Mouse (Mus musculus) midbrain, embryonic 12.5 days (tissue): ENCODE measurements at regions not wholly inside any gene's neighbourhood (a gene's known extent, or its start where the extent isn't known, plus 50 kb on each side); places are given as distances from the start of the nearest gene placed in this dataset.

ENCODE experiments used
- ATAC-seq: fragments of 200-750 bp; cut with Nextera tagmentation; 2 replicates; pipeline ENCODE4 v1.8.0; 2017; ENCODE audit warnings: low read depth, moderate TSS enrichment, moderate library complexity; ENCODE audit not compliant: low FRiP score
- H3K27ac ChIP-seq: fragments of 300-500 bp; sonication (generic); replicated peaks from 2 replicates; pipeline ENCODE4 v1.5.1; 2016; ENCODE audit warnings: mild to moderate bottlenecking
- H3K27me3 ChIP-seq: fragments of 300-500 bp; sonication (generic); 2 replicates; pipeline ENCODE4 v1.6.1; 2016; ENCODE audit warnings: mild to moderate bottlenecking
- H3K36me3 ChIP-seq: fragments of 300-500 bp; sonication (generic); 2 replicates; pipeline ENCODE4 v1.6.1; 2016
- H3K4me1 ChIP-seq: fragments of 300-500 bp; sonication (generic); 2 replicates; pipeline ENCODE4 v1.6.1; 2016
- H3K4me2 ChIP-seq: fragments of 300-500 bp; sonication (generic); replicated peaks from 2 replicates; pipeline ENCODE4 v1.6.1; 2016; ENCODE audit warnings: mild to moderate bottlenecking, moderate library complexity
- H3K4me3 ChIP-seq: fragments of 300-500 bp; sonication (generic); 2 replicates; pipeline ENCODE4 v1.5.1; 2016; ENCODE audit warnings: mild to moderate bottlenecking
- H3K9ac ChIP-seq: fragments of 300-500 bp; sonication (generic); replicated peaks from 2 replicates; pipeline ENCODE4 v1.6.1; 2016; ENCODE audit warnings: mild to moderate bottlenecking, moderate library complexity
- H3K9me3 ChIP-seq: fragments of 300-500 bp; sonication (generic); 2 replicates; pipeline ENCODE4 v1.6.1; 2016; ENCODE audit warnings: mild to moderate bottlenecking
- WGBS: fragments of 180-500 bp; shearing (Covaris S2); methylation state at CpG from one replicate; pipeline ENCODE4 v1.1.7; 2016; 5-methylcytosine and 5-hydroxymethylcytosine counted together

DNA sequence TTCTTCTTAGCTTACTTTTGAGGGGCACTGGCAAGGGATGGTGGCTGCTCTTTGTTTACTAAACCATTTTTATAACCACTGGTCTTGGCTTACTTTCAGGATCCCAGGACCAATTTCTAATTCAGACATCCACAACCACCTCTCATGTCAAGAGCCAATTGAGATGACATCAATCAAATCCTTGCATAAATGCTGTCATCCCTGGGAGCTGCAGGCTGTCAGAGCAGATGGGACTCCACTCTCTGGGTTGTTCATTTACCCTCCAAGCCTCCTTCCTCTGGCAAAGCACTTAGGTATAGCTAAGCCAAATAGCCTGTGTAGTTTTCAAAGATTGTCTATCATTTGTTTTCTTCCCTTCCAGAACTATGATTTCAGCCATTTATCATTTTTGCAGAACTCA lies 385.0 kb upstream of the Lrrc7 start:
- Histone ChIP-seq H3K9me3 (peaks cover 5% of the 10 kb centered on the region; the same call in 1 of the 2 replicates), H3K4me1 (no peaks in the 10 kb centered on the region), H3K27me3 (no peaks in the 10 kb centered on the region), H3K4me2 (no peak overlapping the region), H3K9ac (no peak overlapping the region), H3K27ac (no peak overlapping the region), H3K4me3 (no peak overlapping the region), H3K36me3 (no peaks in the 10 kb centered on the region)
- no peak for ATAC-seq

DNA sequence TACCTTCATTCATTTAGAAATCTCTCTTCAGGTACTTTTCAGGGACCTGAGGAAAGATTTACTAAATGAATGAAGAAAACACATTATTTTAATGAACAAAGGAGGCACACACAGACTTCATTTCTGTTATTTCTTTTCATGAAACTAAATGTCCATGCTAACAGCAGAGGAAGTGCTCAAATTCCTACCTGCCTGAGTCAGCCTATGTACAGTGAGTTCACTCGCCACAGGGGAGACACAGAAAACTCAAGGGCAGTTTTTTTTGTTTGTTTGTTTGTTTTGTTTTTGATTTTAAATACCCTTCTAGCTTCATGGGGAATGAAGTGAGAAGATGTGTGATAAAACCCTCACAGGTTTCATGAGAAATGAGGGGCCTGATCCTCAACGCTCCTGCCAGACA lies 343.1 kb upstream of the Lrrc7 start:
- no peak overlapping the region for H3K9ac ChIP-seq

DNA sequence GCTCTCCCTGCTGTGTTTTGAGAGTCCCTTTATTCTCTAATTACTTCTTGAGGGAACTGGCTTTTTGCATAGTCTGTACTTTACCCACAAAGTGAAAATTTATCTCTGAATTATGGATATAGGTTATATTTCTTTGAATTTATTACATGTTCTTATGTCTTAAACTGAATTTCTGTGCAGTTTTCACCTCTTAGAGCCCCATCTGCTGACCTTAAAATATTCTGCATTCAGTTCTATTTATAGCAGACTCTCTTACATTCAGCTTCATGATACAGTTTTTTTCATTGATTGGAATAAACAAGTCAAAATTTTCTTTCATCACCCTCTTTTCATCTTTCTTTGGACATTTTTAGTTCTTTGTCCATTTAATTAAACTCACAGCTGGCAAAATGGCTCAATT lies 337.4 kb upstream of the Lrrc7 start:
- ATAC-seq = no peak
- H3K27me3 ChIP-seq = no peaks in the 10 kb centered on the region
- no peaks in the 10 kb centered on the region for H3K36me3 ChIP-seq
- H3K4me2 ChIP-seq = no peak overlapping the region
- H3K4me3 ChIP-seq = no peak overlapping the region
- H3K9me3 ChIP-seq = no peaks in the 10 kb centered on the region
- no peaks in the 10 kb centered on the region for H3K4me1 ChIP-seq
- no peak overlapping the region for H3K27ac ChIP-seq
- H3K9ac ChIP-seq = no peak overlapping the region

More for the DNA sequence above, 343.1 kb upstream of the Lrrc7 start:
- WGBS = 74% methylated on average over 2 of the region's 2 CpGs
- no peaks in the 10 kb centered on the region for H3K9me3 ChIP-seq
- no peaks in the 10 kb centered on the region for H3K27me3 ChIP-seq
- H3K27ac ChIP-seq = no peak overlapping the region
- no peak overlapping the region for H3K4me3 ChIP-seq
- H3K36me3 ChIP-seq = no peaks in the 10 kb centered on the region
- ATAC-seq = no peak
- no peaks in the 10 kb centered on the region for H3K4me1 ChIP-seq
- H3K4me2 ChIP-seq = no peak overlapping the region

DNA sequence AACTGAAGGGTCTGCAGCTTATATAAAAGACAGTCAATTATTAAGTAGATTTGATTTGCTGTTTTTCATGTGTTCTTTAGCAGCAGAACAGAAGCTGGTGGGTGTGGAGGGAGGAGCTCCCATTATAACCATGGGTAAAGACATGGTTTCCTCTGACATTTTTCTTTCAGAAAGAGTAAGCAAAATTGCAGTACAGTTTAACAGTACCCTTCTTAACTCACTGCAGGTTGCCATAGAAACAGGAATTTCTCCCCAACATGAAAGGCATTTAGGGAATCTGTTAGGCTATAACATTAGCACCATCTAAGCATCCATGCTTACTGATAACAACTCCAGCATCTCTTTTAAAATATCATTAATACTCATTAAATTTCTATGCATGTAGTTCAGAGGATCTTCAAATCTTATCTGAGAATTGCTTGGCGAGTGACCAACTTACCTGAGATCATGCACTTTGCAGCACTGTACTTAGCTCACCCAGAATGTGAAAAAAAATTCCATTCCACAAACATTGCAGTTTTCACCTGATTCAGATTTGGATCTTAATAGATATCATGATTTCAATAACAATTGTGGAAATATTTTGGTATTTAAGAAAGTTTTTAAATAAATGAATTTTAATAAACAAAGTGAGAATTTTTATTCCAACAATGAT lies 324.8 kb upstream of the Lrrc7 start:
- Histone ChIP-seq H3K4me1 (no peaks in the 10 kb centered on the region), H3K27ac (no peak overlapping the region), H3K36me3 (no peaks in the 10 kb centered on the region), H3K9ac (no peak overlapping the region), H3K27me3 (no peaks in the 10 kb centered on the region), H3K9me3 (no peaks in the 10 kb centered on the region), H3K4me3 (no peak overlapping the region), H3K4me2 (no peak overlapping the region)
- peak; percentile 4; the same call in 1 of the 2 replicates for ATAC-seq
- WGBS = 71% methylated on average over 1 of the region's 1 CpGs

DNA sequence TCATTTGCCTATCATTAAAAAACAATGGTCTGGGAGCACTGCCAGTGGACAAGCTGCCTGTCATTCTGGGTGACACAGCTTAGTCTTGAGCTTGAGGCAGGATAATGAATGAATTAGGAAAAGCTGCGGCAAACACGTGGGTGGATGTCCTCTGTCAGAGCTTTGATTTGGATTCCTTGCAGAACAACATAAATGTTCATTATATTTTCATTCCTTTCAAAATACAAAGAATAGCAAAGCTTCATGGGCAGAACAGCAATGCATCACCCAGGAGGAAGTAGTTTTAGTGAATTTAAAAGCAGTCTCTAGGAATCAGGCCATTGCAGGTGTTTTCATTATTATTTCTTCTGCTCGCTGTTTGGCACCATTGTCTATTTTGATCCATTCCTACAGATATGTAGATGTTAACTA lies 324.3 kb upstream of the Lrrc7 start:
- Histone ChIP-seq H3K27me3 (no peaks in the 10 kb centered on the region), H3K9me3 (no peaks in the 10 kb centered on the region), H3K4me2 (no peak overlapping the region), H3K27ac (no peak overlapping the region), H3K9ac (no peak overlapping the region), H3K4me3 (no peak overlapping the region), H3K4me1 (no peaks in the 10 kb centered on the region), H3K36me3 (no peaks in the 10 kb centered on the region)
- 57% methylated on average over 3 of the region's 3 CpGs for WGBS
- 0 out of 2 replicates have a peak, but pooled peaks have one; percentile 27 for ATAC-seq
